Mouse (Mus musculus): ENCODE results near the gene Sirt2. TPM values are rescaled to one million over a fixed set of nuclear protein-coding genes. Genes with fewer than 3 reads are reported as not detected.

Sirt2 gene
- polyA plus RNA-seq, 1 experiment from 2014 or later = 22.7 TPM

- WGBS (ENCODE audit: insufficient replicate concordance) = 83% methylated on average over 18 of the region's 18 CpGs
- no peak overlapping the region for H3K27ac ChIP-seq (ENCODE audit: low read depth)
- H3K4me2 ChIP-seq (ENCODE audit: low read depth, low read length) = no peak overlapping the region
- ATAC-seq (no peak), DNase-seq (no peak)
- H3K4me3 ChIP-seq (ENCODE audit: low read depth, low read length) = no peak overlapping the region
- no peak overlapping the region for H3K9ac ChIP-seq (replicated peaks)
- peaks cover 42% of the 10 kb centered on the region for H3K4me1 ChIP-seq (ENCODE audit: insufficient read depth)
- no peak for TF ChIP-seq EP300 (IDR thresholded peaks at IDR 0.05; ENCODE audit: low read depth)
- no peaks in the 10 kb centered on the region for H3K9me3 ChIP-seq (ENCODE audit: low read length)
- H3K27me3 ChIP-seq (ENCODE audit: insufficient read depth, low read length) = no peaks in the 10 kb centered on the region
- peaks cover 95% of the 10 kb centered on the region for H3K36me3 ChIP-seq (replicated peaks; ENCODE audit: insufficient read depth, low read length)
Measured at GRCm38 (mm10) chr7:28818436-28818835, 51.9 kb downstream of the Sirt2 start.

- Histone ChIP-seq H3K4me1 (ENCODE audit: insufficient read depth) (peaks cover 42% of the 10 kb centered on the region), H3K4me2 (ENCODE audit: low read depth, low read length) (no peak overlapping the region), H3K9ac (replicated peaks) (no peak overlapping the region), H3K36me3 (replicated peaks; ENCODE audit: insufficient read depth, low read length) (peaks cover 90% of the 10 kb centered on the region), H3K4me3 (ENCODE audit: low read depth, low read length) (no peak overlapping the region), H3K27me3 (ENCODE audit: insufficient read depth, low read length) (no peaks in the 10 kb centered on the region), H3K27ac (ENCODE audit: low read depth) (no peak overlapping the region), H3K9me3 (ENCODE audit: low read length) (no peaks in the 10 kb centered on the region)
- no peak for ATAC-seq
- peak; percentile 60; the same call in 1 of the 2 replicates for TF ChIP-seq EP300 (IDR thresholded peaks at IDR 0.05; ENCODE audit: low read depth)
- no peak for TF ChIP-seq CTCF (IDR thresholded peaks at IDR 0.05; ENCODE audit: low read depth)
- no peak for DNase-seq
- WGBS (ENCODE audit: insufficient replicate concordance) = 77% methylated on average over 4 of the region's 4 CpGs
Measured at GRCm38 (mm10) chr7:28818861-28819452, 52.4 kb downstream of the Sirt2 start.

- ATAC-seq (no peak), DNase-seq (no peak)
- H3K9ac ChIP-seq (replicated peaks) = no peak overlapping the region
- H3K27me3 ChIP-seq (ENCODE audit: insufficient read depth, low read length) = no peaks in the 10 kb centered on the region
- 88% methylated on average over 4 of the region's 4 CpGs for WGBS (ENCODE audit: insufficient replicate concordance)
- 0 out of 2 replicates have a peak overlapping the region, but pooled peaks have one; percentile 34 for H3K27ac ChIP-seq (ENCODE audit: low read depth)
- peaks cover 43% of the 10 kb centered on the region for H3K4me1 ChIP-seq (ENCODE audit: insufficient read depth)
- no peak for TF ChIP-seq EP300 (IDR thresholded peaks at IDR 0.05; ENCODE audit: low read depth)
- TF ChIP-seq CTCF (IDR thresholded peaks at IDR 0.05; ENCODE audit: low read depth) = no peak
- no peak overlapping the region for H3K4me2 ChIP-seq (ENCODE audit: low read depth, low read length)
- no peaks in the 10 kb centered on the region for H3K9me3 ChIP-seq (ENCODE audit: low read length)
- no peak overlapping the region for H3K4me3 ChIP-seq (ENCODE audit: low read depth, low read length)
- peaks cover 84% of the 10 kb centered on the region for H3K36me3 ChIP-seq (replicated peaks; ENCODE audit: insufficient read depth, low read length)
Measured at GRCm38 (mm10) chr7:28819571-28819970, 53.0 kb downstream of the Sirt2 start.

GRCm38 (mm10) chr7:28820358-28821260 lies 54.1 kb downstream of the Sirt2 start:
- Histone ChIP-seq H3K27me3 (ENCODE audit: insufficient read depth, low read length) (no peaks in the 10 kb centered on the region), H3K4me2 (ENCODE audit: low read depth, low read length) (no peak overlapping the region), H3K9ac (replicated peaks) (no peak overlapping the region), H3K4me3 (ENCODE audit: low read depth, low read length) (no peak overlapping the region), H3K36me3 (replicated peaks; ENCODE audit: insufficient read depth, low read length) (peaks cover 73% of the 10 kb centered on the region), H3K9me3 (ENCODE audit: low read length) (no peaks in the 10 kb centered on the region), H3K4me1 (ENCODE audit: insufficient read depth) (peaks cover 43% of the 10 kb centered on the region), H3K27ac (ENCODE audit: low read depth) (peak overlapping the region; percentile 34)
- ATAC-seq (no peak), DNase-seq (no peak)
- TF ChIP-seq CTCF (IDR thresholded peaks at IDR 0.05; ENCODE audit: low read depth) (no peak), EP300 (IDR thresholded peaks at IDR 0.05; ENCODE audit: low read depth) (no peak)
- 72% methylated on average over 12 of the region's 12 CpGs for WGBS (ENCODE audit: insufficient replicate concordance)

GRCm38 (mm10) chr7:28821261-28821831 lies 54.8 kb downstream of the Sirt2 start:
- peak; percentile 31 for ATAC-seq
- TF ChIP-seq CTCF (IDR thresholded peaks at IDR 0.05; ENCODE audit: low read depth) = no peak
- no peak for TF ChIP-seq EP300 (IDR thresholded peaks at IDR 0.05; ENCODE audit: low read depth)
- 56% methylated on average over 10 of the region's 10 CpGs for WGBS (ENCODE audit: insufficient replicate concordance)
- Histone ChIP-seq H3K4me2 (ENCODE audit: low read depth, low read length) (no peak overlapping the region), H3K27me3 (ENCODE audit: insufficient read depth, low read length) (no peaks in the 10 kb centered on the region), H3K27ac (ENCODE audit: low read depth) (peak overlapping the region; percentile 34; the same call in 1 of the 2 replicates), H3K36me3 (replicated peaks; ENCODE audit: insufficient read depth, low read length) (peaks cover 66% of the 10 kb centered on the region), H3K9me3 (ENCODE audit: low read length) (no peaks in the 10 kb centered on the region), H3K9ac (replicated peaks) (no peak overlapping the region), H3K4me1 (ENCODE audit: insufficient read depth) (peaks cover 47% of the 10 kb centered on the region), H3K4me3 (ENCODE audit: low read depth, low read length) (no peak overlapping the region)
- peak; percentile 72 for DNase-seq

- Histone ChIP-seq H3K4me3 (ENCODE audit: low read depth, low read length) (no peak overlapping the region), H3K27ac (ENCODE audit: low read depth) (peak overlapping the region; percentile 92), H3K9me3 (ENCODE audit: low read length) (no peaks in the 10 kb centered on the region), H3K4me2 (ENCODE audit: low read depth, low read length) (no peak overlapping the region), H3K9ac (replicated peaks) (no peak overlapping the region), H3K27me3 (ENCODE audit: insufficient read depth, low read length) (no peaks in the 10 kb centered on the region), H3K36me3 (replicated peaks; ENCODE audit: insufficient read depth, low read length) (peaks cover 54% of the 10 kb centered on the region), H3K4me1 (ENCODE audit: insufficient read depth) (peaks cover 45% of the 10 kb centered on the region)
- WGBS (ENCODE audit: insufficient replicate concordance) = 50% methylated on average over 1 of the region's 1 CpGs
- DNase-seq = no peak
- TF ChIP-seq CTCF (IDR thresholded peaks at IDR 0.05; ENCODE audit: low read depth) (no peak), EP300 (IDR thresholded peaks at IDR 0.05; ENCODE audit: low read depth) (no peak)
- no peak for ATAC-seq
Measured at GRCm38 (mm10) chr7:28822556-28822955, 56.0 kb downstream of the Sirt2 start.
